Mouse (Mus musculus): ENCODE measurements around the gene Lrch3.

- no peak for TF ChIP-seq TAL1 (IDR thresholded peaks at IDR 0.05; ENCODE audit: low read length)
- no peak for TF ChIP-seq GATA1 (IDR thresholded peaks at IDR 0.05; ENCODE audit: low read length)
These were observed 16.0 kb downstream of the Lrch3 start for GRCm38 (mm10) chr16:32929918-32930317.

Measured in erythroblast, embryonic 14.5 days (primary cell).